Mouse (Mus musculus): ENCODE data around the gene Btbd17. TPM values are rescaled to one million over a fixed set of nuclear protein-coding genes. Genes with fewer than 3 reads are reported as not detected.

Gene Btbd17
- polyA plus RNA-seq, 1 experiment from 2014 or later, result 0.34 TPM

GRCm38 (mm10) chr11:114786326-114786725 lies 9.4 kb downstream of the Btbd17 start:
- H3K4me1 ChIP-seq, result peaks cover 28% of the 10 kb centered on the region
- H3K27me3 ChIP-seq (ENCODE audit: insufficient read depth, poor library complexity, severe bottlenecking), result peaks cover 100% of the 10 kb centered on the region
- WGBS, result 2% methylated on average over 43 of the region's 43 CpGs
- no peaks in the 10 kb centered on the region for H3K9me3 ChIP-seq
- peak overlapping the region; percentile 54 for H3K4me3 ChIP-seq
- no peaks in the 10 kb centered on the region for H3K36me3 ChIP-seq
- H3K27ac ChIP-seq, result no peak overlapping the region
- no peak for DNase-seq (ENCODE audit: low spot score)

- Histone ChIP-seq H3K4me3 (peak overlapping the region; percentile 54), H3K4me1 (peaks cover 24% of the 10 kb centered on the region), H3K36me3 (no peaks in the 10 kb centered on the region), H3K9me3 (no peaks in the 10 kb centered on the region), H3K27ac (no peak overlapping the region), H3K27me3 (ENCODE audit: insufficient read depth, poor library complexity, severe bottlenecking) (peaks cover 100% of the 10 kb centered on the region)
- DNase-seq (ENCODE audit: low spot score), result no peak
- 35% methylated on average over 10 of the region's 10 CpGs for WGBS
Observed at GRCm38 (mm10) chr11:114785892-114786291, 9.9 kb downstream of the Btbd17 start.

- Histone ChIP-seq H3K27ac (no peak overlapping the region), H3K27me3 (ENCODE audit: insufficient read depth, poor library complexity, severe bottlenecking) (peaks cover 94% of the 10 kb centered on the region), H3K4me1 (peaks cover 30% of the 10 kb centered on the region), H3K36me3 (no peaks in the 10 kb centered on the region), H3K4me3 (no peak overlapping the region), H3K9me3 (no peaks in the 10 kb centered on the region)
- whole genome bisulfite sequencing, result 30% methylated on average over 9 of the region's 9 CpGs
- no peak for DNase-seq (ENCODE audit: low spot score)
Observed at GRCm38 (mm10) chr11:114780076-114780475, 15.7 kb downstream of the Btbd17 start.

GRCm38 (mm10) chr11:114771896-114772295 lies 23.8 kb downstream of the Btbd17 start:
- 67% methylated on average over 2 of the region's 2 CpGs for WGBS
- no peak overlapping the region for H3K4me3 ChIP-seq
- no peak overlapping the region for H3K27ac ChIP-seq
- H3K27me3 ChIP-seq (ENCODE audit: insufficient read depth, poor library complexity, severe bottlenecking), result peaks cover 60% of the 10 kb centered on the region
- DNase-seq (ENCODE audit: low spot score), result no peak
- H3K9me3 ChIP-seq, result no peaks in the 10 kb centered on the region
- H3K4me1 ChIP-seq, result peaks cover 7% of the 10 kb centered on the region; the same call in 1 of the 2 replicates
- no peaks in the 10 kb centered on the region for H3K36me3 ChIP-seq

- Histone ChIP-seq H3K4me1 (peaks cover 14% of the 10 kb centered on the region), H3K4me3 (no peak overlapping the region), H3K36me3 (no peaks in the 10 kb centered on the region), H3K27me3 (ENCODE audit: insufficient read depth, poor library complexity, severe bottlenecking) (peaks cover 62% of the 10 kb centered on the region), H3K9me3 (no peaks in the 10 kb centered on the region), H3K27ac (no peak overlapping the region)
- no peak for DNase-seq (ENCODE audit: low spot score)
- WGBS, result 48% methylated on average over 6 of the region's 6 CpGs
Observed at GRCm38 (mm10) chr11:114769911-114770310, 25.8 kb downstream of the Btbd17 start.

GRCm38 (mm10) chr11:114764820-114765818 lies 30.6 kb downstream of the Btbd17 start, which contains the start of gene Kif19a:
TSS of gene Kif19a (plus strand) at chr11:114765388.
- WGBS, result 3% methylated on average over 51 of the region's 51 CpGs

GRCm38 (mm10) chr11:114747564-114748138 lies 48.1 kb downstream of the Btbd17 start:
- no peak overlapping the region for H3K4me3 ChIP-seq
- DNase-seq (ENCODE audit: low spot score), result no peak
- peaks cover 38% of the 10 kb centered on the region; the same call in 1 of the 2 replicates for H3K27me3 ChIP-seq (ENCODE audit: insufficient read depth, poor library complexity, severe bottlenecking)
- H3K27ac ChIP-seq, result no peak overlapping the region
- H3K9me3 ChIP-seq, result no peaks in the 10 kb centered on the region
- H3K36me3 ChIP-seq, result no peaks in the 10 kb centered on the region
- H3K4me1 ChIP-seq, result 0 out of 2 replicates have a peak, but pooled peaks cover 4% of the 10 kb centered on the region
- 83% methylated on average over 12 of the region's 12 CpGs for WGBS

More at GRCm38 (mm10) chr11:114764820-114765818, 30.6 kb downstream of the Btbd17 start, which contains the start of gene Kif19a:
- H3K9me3 ChIP-seq, result no peaks in the 10 kb centered on the region
- H3K4me3 ChIP-seq, result peak within 1 kb of the TSS; percentile 66
- peak; percentile 87 for DNase-seq (ENCODE audit: low spot score)
- no peaks in the 10 kb centered on the region for H3K36me3 ChIP-seq
- peaks cover 65% of the 10 kb centered on the region for H3K27me3 ChIP-seq (ENCODE audit: insufficient read depth, poor library complexity, severe bottlenecking)
- H3K4me1 ChIP-seq, result peaks cover 16% of the 10 kb centered on the region
- peak within 1 kb of the TSS; percentile 57 for H3K27ac ChIP-seq

- Histone ChIP-seq H3K4me3 (0 out of 2 replicates have a peak overlapping the region, but pooled peaks have one; percentile 20), H3K27me3 (ENCODE audit: insufficient read depth, poor library complexity, severe bottlenecking) (peaks cover 39% of the 10 kb centered on the region; the same call in 1 of the 2 replicates), H3K9me3 (no peaks in the 10 kb centered on the region), H3K4me1 (peaks cover 10% of the 10 kb centered on the region), H3K27ac (peak overlapping the region; percentile 62; the same call in 1 of the 2 replicates), H3K36me3 (no peaks in the 10 kb centered on the region)
- WGBS, result 5% methylated on average over 12 of the region's 12 CpGs
- peak; percentile 92 for DNase-seq (ENCODE audit: low spot score)
Observed at GRCm38 (mm10) chr11:114745134-114745533, 50.6 kb downstream of the Btbd17 start.

GRCm38 (mm10) chr11:114741451-114741850 lies 54.3 kb downstream of the Btbd17 start:
- 59% methylated on average over 6 of the region's 6 CpGs for WGBS
- Histone ChIP-seq H3K9me3 (no peaks in the 10 kb centered on the region), H3K27ac (no peak overlapping the region), H3K27me3 (ENCODE audit: insufficient read depth, poor library complexity, severe bottlenecking) (peaks cover 36% of the 10 kb centered on the region; the same call in 1 of the 2 replicates), H3K4me1 (peaks cover 11% of the 10 kb centered on the region), H3K36me3 (no peaks in the 10 kb centered on the region), H3K4me3 (no peak overlapping the region)
- DNase-seq (ENCODE audit: low spot score), result no peak

Other genes starting within 250 kb of the Btbd17 start
- gene Rpl38, start 127.4 kb downstream of the Btbd17 start, polyA plus RNA-seq (2016; fragmentation: Nextera tagmentation; extraction: Ambion mirVana), result 789 and 902 TPM in 2 replicates
- 4.8 and 4.9 TPM in 2 replicates for gene Ttyh2, start 120.5 kb downstream of the Btbd17 start, polyA plus RNA-seq (2016; fragmentation: Nextera tagmentation; extraction: Ambion mirVana)
- gene Dnaic2, start 68.5 kb downstream of the Btbd17 start, polyA plus RNA-seq (2016; fragmentation: Nextera tagmentation; extraction: Ambion mirVana), result 0.19 and 0.53 TPM in 2 replicates
- gene Kif19a, start 30.6 kb downstream of the Btbd17 start, polyA plus RNA-seq (2016; fragmentation: Nextera tagmentation; extraction: Ambion mirVana), result 0.14 TPM in 1 of 2 replicates, not detected in the other
- not detected in 2 replicates for gene Gpr142, start 3.0 kb upstream of the Btbd17 start, polyA plus RNA-seq (2016; fragmentation: Nextera tagmentation; extraction: Ambion mirVana)
- gene Gprc5c, start 55.2 kb upstream of the Btbd17 start, polyA plus RNA-seq (2016; fragmentation: Nextera tagmentation; extraction: Ambion mirVana), result 36.6 and 46.3 TPM in 2 replicates
- gene Cd300a, start 94.1 kb upstream of the Btbd17 start, polyA plus RNA-seq (2016; fragmentation: Nextera tagmentation; extraction: Ambion mirVana), result 0.46 and 0.62 TPM in 2 replicates
- 0.48 and 1.0 TPM in 2 replicates for gene Cd300lb, start 138.4 kb upstream of the Btbd17 start, polyA plus RNA-seq (2016; fragmentation: Nextera tagmentation; extraction: Ambion mirVana)
- gene Cd300c, start 173.2 kb upstream of the Btbd17 start, polyA plus RNA-seq (2016; fragmentation: Nextera tagmentation; extraction: Ambion mirVana), result not detected in 2 replicates
- not detected in 2 replicates for gene Cd300ld, start 194.0 kb upstream of the Btbd17 start, polyA plus RNA-seq (2016; fragmentation: Nextera tagmentation; extraction: Ambion mirVana)
- gene Cd300c2, start 205.9 kb upstream of the Btbd17 start, polyA plus RNA-seq (2016; fragmentation: Nextera tagmentation; extraction: Ambion mirVana), result 0.35 TPM in 1 of 2 replicates, not detected in the other
- gene Cd300ld2, start 220.2 kb upstream of the Btbd17 start, polyA plus RNA-seq (2016; fragmentation: Nextera tagmentation; extraction: Ambion mirVana), result not detected in 2 replicates
- not detected in 2 replicates for gene Cd300ld4, start 231.1 kb upstream of the Btbd17 start, polyA plus RNA-seq (2016; fragmentation: Nextera tagmentation; extraction: Ambion mirVana)
- gene Cd300ld5, start 241.8 kb upstream of the Btbd17 start, polyA plus RNA-seq (2016; fragmentation: Nextera tagmentation; extraction: Ambion mirVana), result not detected in 2 replicates

Measured in heart, embryonic 10.5 days (tissue).